Mouse (Mus musculus) MEL (cell line): ENCODE measurements at regions not wholly inside any gene's neighbourhood (a gene's known extent, or its start where the extent isn't known, plus 50 kb on each side); places are given as distances from the start of the nearest gene placed in this dataset.

Experiments
- DNase-seq: peaks from one replicate; pipeline ENCODE4 v3.0.0; 2011; ENCODE audit warnings: low read depth, low spot score
- H3K27ac ChIP-seq: 2 replicates; pipeline ENCODE4 v1.5.1; 2012; ENCODE audit warnings: low read depth, mild to moderate bottlenecking, control low read depth, low read length, moderate library complexity; ENCODE audit not compliant: control insufficient read depth
- H3K27me3 ChIP-seq, 2 experiments: fragments of 150-350 bp in 1 of 2; sonication (generic) in 1 of 2; 2 replicates each; pipeline ENCODE4 v1.6.1; 2012; ENCODE audit warnings: low read length in 2 of 2, mild to moderate bottlenecking in 2 of 2, improper control_type of control experiment in 1 of 2, moderate library complexity in 1 of 2; ENCODE audit not compliant: insufficient read depth in 2 of 2, control insufficient read depth in 1 of 2
- H3K36me3 ChIP-seq, 2 experiments: 2 replicates each; pipeline ENCODE4 v1.6.1; 2012 to 2014; ENCODE audit warnings: low read length in 2 of 2, improper control_type of control experiment in 1 of 2, inconsistent platforms in 1 of 2, mild to moderate bottlenecking in 1 of 2; ENCODE audit not compliant: insufficient read depth in 2 of 2, control insufficient read depth in 1 of 2
- H3K4me1 ChIP-seq, 2 experiments: fragments of 150-350 bp in 1 of 2; sonication (generic) in 1 of 2; 2 replicates each; pipeline ENCODE4 v1.6.1; 2012; ENCODE audit warnings: low read length in 2 of 2, improper control_type of control experiment in 1 of 2, mild to moderate bottlenecking in 1 of 2; ENCODE audit not compliant: insufficient read depth in 2 of 2, control insufficient read depth in 1 of 2
- H3K4me3 ChIP-seq, 2 experiments: fragments of 150-350 bp in 1 of 2; sonication (generic) in 1 of 2; 2 replicates each; pipeline ENCODE4 v1.5.1; 2012; ENCODE audit warnings: low read depth in 2 of 2, low read length in 2 of 2, mild to moderate bottlenecking in 2 of 2, moderate library complexity in 2 of 2, control low read depth in 1 of 2, improper control_type of control experiment in 1 of 2; ENCODE audit not compliant: control insufficient read depth in 1 of 2, insufficient read depth in 1 of 2
- H3K79me2 ChIP-seq: 2 replicates; pipeline ENCODE4 v1.6.1; 2012; ENCODE audit warnings: mild to moderate bottlenecking, low read length, moderate library complexity; ENCODE audit not compliant: control insufficient read depth, poor library complexity, insufficient read depth
- H3K9ac ChIP-seq: 2 replicates; pipeline ENCODE4 v1.6.1; 2012; ENCODE audit warnings: low read depth, mild to moderate bottlenecking, control low read depth, low read length, moderate library complexity; ENCODE audit not compliant: control insufficient read depth, poor library complexity, severe bottlenecking
- H3K9me3 ChIP-seq: fragments of 150-350 bp; sonication (generic); replicated peaks from 2 replicates; pipeline ENCODE4 v1.6.1; 2012; ENCODE audit warnings: mild to moderate bottlenecking, low read length, improper control_type of control experiment, moderate library complexity; ENCODE audit not compliant: insufficient read depth
- CHD2 ChIP-seq: IDR thresholded peaks from 2 replicates; pipeline ENCODE4 v1.6.1; 2011; ENCODE audit warnings: low read length, improper control_type of control experiment
- CTCF ChIP-seq, 3 experiments: IDR thresholded peaks in 2 of 3; conservative IDR thresholded peaks in 1 of 3; 2 replicates each; pipeline ENCODE4 v1.5.1; 2011 to 2012; ENCODE audit warnings: low read length in 3 of 3, low read depth in 2 of 3, mild to moderate bottlenecking in 2 of 3, improper control_type of control experiment in 1 of 3, inconsistent platforms in 1 of 3, mixed read lengths in 1 of 3, moderate library complexity in 1 of 3; ENCODE audit not compliant: control insufficient read depth in 1 of 3, insufficient read depth in 1 of 3, poor library complexity in 1 of 3, severe bottlenecking in 1 of 3
- EP300 ChIP-seq, 2 experiments: IDR thresholded peaks; 2 replicates each; pipeline ENCODE4 v1.6.1; 2011; ENCODE audit warnings: improper control_type of control experiment in 2 of 2, low read length in 2 of 2, low read depth in 1 of 2, mild to moderate bottlenecking in 1 of 2
- ETS1 ChIP-seq: IDR thresholded peaks from 2 replicates; pipeline ENCODE4 v1.6.1; 2012; ENCODE audit warnings: low read depth, mild to moderate bottlenecking, inconsistent platforms, low read length, improper control_type of control experiment, moderate library complexity
- HCFC1 ChIP-seq: IDR thresholded peaks from 2 replicates; pipeline ENCODE4 v1.6.1; 2012; ENCODE audit warnings: low read depth, mild to moderate bottlenecking, inconsistent platforms, low read length, improper control_type of control experiment, moderate library complexity
- JUND ChIP-seq: IDR thresholded peaks from 2 replicates; pipeline ENCODE4 v1.6.1; 2011; ENCODE audit warnings: low read depth, mild to moderate bottlenecking, improper control_type of control experiment, low read length
- KAT2A ChIP-seq: conservative IDR thresholded peaks from 2 replicates; pipeline ENCODE4 v1.6.1; 2012; ENCODE audit warnings: low read depth, low read length, improper control_type of control experiment, inconsistent platforms
- MAFK ChIP-seq: IDR thresholded peaks from 2 replicates; pipeline ENCODE4 v1.6.1; 2011; ENCODE audit warnings: low read depth, mild to moderate bottlenecking, low read length, improper control_type of control experiment, borderline replicate concordance
- MAX ChIP-seq: IDR thresholded peaks from 2 replicates; pipeline ENCODE4 v1.6.1; 2011; ENCODE audit warnings: low read length, improper control_type of control experiment
- MEF2A ChIP-seq: IDR thresholded peaks from 2 replicates; pipeline ENCODE4 v1.6.1; 2014; ENCODE audit warnings: low read depth, mild to moderate bottlenecking, inconsistent platforms, low read length, improper control_type of control experiment; ENCODE audit not compliant: poor library complexity, insufficient replicate concordance, severe bottlenecking; ENCODE audit errors: extremely low read depth
- MXI1 ChIP-seq: IDR thresholded peaks from 2 replicates; pipeline ENCODE4 v1.6.1; 2011; ENCODE audit warnings: mild to moderate bottlenecking, low read depth, low read length, improper control_type of control experiment
- MYB ChIP-seq: IDR thresholded peaks from 2 replicates; pipeline ENCODE4 v1.6.1; 2011; ENCODE audit warnings: mild to moderate bottlenecking, low read depth, low read length, improper control_type of control experiment
- MYC ChIP-seq: IDR thresholded peaks from 2 replicates; pipeline ENCODE4 v1.6.1; 2011; ENCODE audit warnings: low read depth, mild to moderate bottlenecking, low read length, improper control_type of control experiment, moderate library complexity
- NELFE ChIP-seq: IDR thresholded peaks from 2 replicates; pipeline ENCODE4 v1.6.1; 2011; ENCODE audit warnings: low read depth, low read length, improper control_type of control experiment
- NRF1 ChIP-seq: IDR thresholded peaks from 2 replicates; pipeline ENCODE4 v1.6.1; 2014; ENCODE audit warnings: low read depth, mild to moderate bottlenecking, inconsistent platforms, low read length, improper control_type of control experiment, moderate library complexity; ENCODE audit not compliant: poor library complexity, insufficient read depth, severe bottlenecking
- POLR2A ChIP-seq, 2 experiments: IDR thresholded peaks; 2 replicates each; pipeline ENCODE4 v1.6.1; 2011 to 2012; ENCODE audit warnings: low read length in 2 of 2, mild to moderate bottlenecking in 2 of 2, control low read depth in 1 of 2, improper control_type of control experiment in 1 of 2, low read depth in 1 of 2, moderate library complexity in 1 of 2; ENCODE audit not compliant: control insufficient read depth in 1 of 2, insufficient read depth in 1 of 2, poor library complexity in 1 of 2
- POLR2AphosphoS2 ChIP-seq: IDR thresholded peaks from 2 replicates; pipeline ENCODE4 v1.6.1; 2011; ENCODE audit warnings: low read length, improper control_type of control experiment
- POLR2AphosphoS5 ChIP-seq: IDR thresholded peaks from 2 replicates; pipeline ENCODE4 v1.6.1; 2012; ENCODE audit warnings: low read depth, borderline replicate concordance, mild to moderate bottlenecking, inconsistent platforms, low read length, moderate library complexity, mixed read lengths
- SIN3A ChIP-seq: IDR thresholded peaks from 2 replicates; pipeline ENCODE4 v1.6.1; 2012; ENCODE audit warnings: low read length, improper control_type of control experiment, inconsistent platforms
- SMC3 ChIP-seq: IDR thresholded peaks from 2 replicates; pipeline ENCODE4 v1.6.1; 2011; ENCODE audit warnings: low read depth, low read length, improper control_type of control experiment
- TAL1 ChIP-seq: IDR thresholded peaks from 2 replicates; pipeline ENCODE4 v1.6.1; 2012; ENCODE audit warnings: mild to moderate bottlenecking, inconsistent platforms, low read length, moderate library complexity, mixed read lengths
- TBP ChIP-seq: IDR thresholded peaks from 2 replicates; pipeline ENCODE4 v1.8.0; 2011; ENCODE audit warnings: low read depth, low read length, improper control_type of control experiment
- USF1 ChIP-seq: IDR thresholded peaks from 2 replicates; pipeline ENCODE4 v1.6.1; 2014; ENCODE audit warnings: low read depth, mild to moderate bottlenecking, inconsistent platforms, low read length, improper control_type of control experiment, moderate library complexity
- ZC3H11A ChIP-seq: IDR thresholded peaks from 2 replicates; pipeline ENCODE4 v1.6.1; 2012; ENCODE audit warnings: low read depth, mild to moderate bottlenecking, inconsistent platforms, low read length, improper control_type of control experiment
- ZKSCAN1 ChIP-seq: IDR thresholded peaks from 2 replicates; pipeline ENCODE4 v1.6.1; 2012; ENCODE audit warnings: low read depth, mild to moderate bottlenecking, inconsistent platforms, low read length, improper control_type of control experiment, moderate library complexity
- ZMIZ1 ChIP-seq: IDR thresholded peaks from 2 replicates; pipeline ENCODE4 v1.6.1; 2012; ENCODE audit warnings: low read depth, mild to moderate bottlenecking, inconsistent platforms, low read length, improper control_type of control experiment, moderate library complexity

- no peak for DNase-seq
- Histone ChIP-seq H3K36me3 (no peaks in the 10 kb centered on the region), H3K9ac (no peak overlapping the region), H3K27ac (no peak overlapping the region), H3K4me1 (no peaks in the 10 kb centered on the region), H3K4me3 (no peak overlapping the region), H3K9me3 (no peaks in the 10 kb centered on the region)
- no peak for TF ChIP-seq MAX
- TF ChIP-seq NRF1, result no peak
- no peak for TF ChIP-seq USF1
- TF ChIP-seq SMC3, result no peak
- no peak for TF ChIP-seq POLR2AphosphoS5
- no peak for TF ChIP-seq CHD2
- TF ChIP-seq MYB, result no peak
- TF ChIP-seq ZC3H11A, result no peak
- no peak for TF ChIP-seq ZKSCAN1
- TF ChIP-seq MAFK, result no peak
- no peak for TF ChIP-seq POLR2A (IDR thresholded peaks at IDR 0.05; ENCODE audit: control insufficient read depth in 1 of 2, insufficient read depth in 1 of 2, low read depth in 1 of 2, low read length in 2 of 2, poor library complexity in 1 of 2)
- TF ChIP-seq JUND, result no peak
- TF ChIP-seq MYC, result no peak
- TF ChIP-seq POLR2AphosphoS2, result no peak
- no peak for TF ChIP-seq TBP
- no peak for TF ChIP-seq ETS1
- no peak for TF ChIP-seq MEF2A
- TF ChIP-seq CTCF (IDR thresholded peaks at IDR 0.05 in 2 of 3, conservative IDR thresholded peaks at IDR 0.05 in 1 of 3; ENCODE audit: control insufficient read depth in 1 of 3, insufficient read depth in 1 of 3, low read depth in 2 of 3, low read length in 3 of 3, poor library complexity in 1 of 3, severe bottlenecking in 1 of 3), result no peak
- no peak for TF ChIP-seq EP300 (IDR thresholded peaks at IDR 0.05; ENCODE audit: low read depth in 1 of 2, low read length in 2 of 2)
- TF ChIP-seq, all 39 proteins: peak for 0
- Histone ChIP-seq H3K27me3 (no peaks in the 10 kb centered on the region), H3K79me2 (no peaks in the 10 kb centered on the region)
These were observed 663.9 kb upstream of the 4930452B06Rik start for GRCm38 (mm10) chr14:9329839-9330485.

GRCm38 (mm10) chr14:9327344-9327743, 661.3 kb upstream of the 4930452B06Rik start:
- Histone ChIP-seq H3K36me3 (no peaks in the 10 kb centered on the region), H3K27me3 (no peaks in the 10 kb centered on the region), H3K4me3 (no peak overlapping the region), H3K27ac (no peak overlapping the region), H3K9me3 (no peaks in the 10 kb centered on the region), H3K9ac (no peak overlapping the region), H3K79me2 (no peaks in the 10 kb centered on the region), H3K4me1 (no peaks in the 10 kb centered on the region)
- TF ChIP-seq KAT2A (no peak), EP300 (IDR thresholded peaks at IDR 0.05; ENCODE audit: low read depth in 1 of 2, low read length in 2 of 2) (no peak), CTCF (IDR thresholded peaks at IDR 0.05 in 2 of 3, conservative IDR thresholded peaks at IDR 0.05 in 1 of 3; ENCODE audit: control insufficient read depth in 1 of 3, insufficient read depth in 1 of 3, low read depth in 2 of 3, low read length in 3 of 3, poor library complexity in 1 of 3, severe bottlenecking in 1 of 3) (no peak), POLR2A (IDR thresholded peaks at IDR 0.05; ENCODE audit: control insufficient read depth in 1 of 2, insufficient read depth in 1 of 2, low read depth in 1 of 2, low read length in 2 of 2, poor library complexity in 1 of 2) (no peak), HCFC1 (no peak), MYB (no peak), TBP (no peak), ETS1 (no peak), MAX (no peak), MXI1 (no peak), POLR2AphosphoS5 (no peak), MAFK (no peak), SIN3A (no peak), MYC (no peak), ZKSCAN1 (no peak), TAL1 (no peak), NRF1 (no peak), SMC3 (no peak), ZMIZ1 (no peak), NELFE (no peak)
- DNase-seq, result no peak
